Comparison of ENCODE assay signal across 8 mouse cellular contexts in genomic region chr6:85431274-85431841, GRCm38 (mm10). TPM values are rescaled to one million over a fixed set of nuclear protein-coding genes. Genes with fewer than 3 reads are reported as not detected.
DNase-seq lines count a peak whose midpoint lies in the region; ATAC-seq lines count a peak whose summit lies in the region.

No protein-coding gene starts in this region.

- peak; percentile 64 for ATAC-seq in lung, embryonic 15.5 days (ENCODE audit: borderline replicate concordance, extremely low read depth, low FRiP score, low TSS enrichment)
- ATAC-seq in embryonic facial prominence, embryonic 13.5 days (ENCODE audit: insufficient number of reproducible peaks, insufficient read depth, low FRiP score, low TSS enrichment, low read depth), result peak; percentile 71
- ATAC-seq in neural tube, embryonic 15.5 days (ENCODE audit: low FRiP score), result peak; percentile 74

- peaks cover 18% of the 10 kb centered on the region for H3K4me1 ChIP-seq in lung, embryonic 15.5 days
- H3K4me1 ChIP-seq in embryonic facial prominence, embryonic 13.5 days, result peaks cover 13% of the 10 kb centered on the region
- H3K4me1 ChIP-seq in limb, embryonic 10.5 days, result peaks cover 17% of the 10 kb centered on the region
- peaks cover 18% of the 10 kb centered on the region for H3K4me1 ChIP-seq in neural tube, embryonic 15.5 days

- H3K9me3 ChIP-seq in lung, embryonic 15.5 days, result no peaks in the 10 kb centered on the region
- no peaks in the 10 kb centered on the region for H3K9me3 ChIP-seq in embryonic facial prominence, embryonic 13.5 days
- no peaks in the 10 kb centered on the region for H3K9me3 ChIP-seq in limb, embryonic 10.5 days (replicated peaks)
- no peaks in the 10 kb centered on the region for H3K9me3 ChIP-seq in neural tube, embryonic 15.5 days (replicated peaks)

- 46% methylated on average over 8 of the region's 8 CpGs for WGBS in lung, embryonic 15.5 days
- WGBS in embryonic facial prominence, embryonic 13.5 days, result 43% methylated on average over 8 of the region's 8 CpGs
- WGBS in limb, embryonic 10.5 days, result 48% methylated on average over 8 of the region's 8 CpGs
- 48% methylated on average over 8 of the region's 8 CpGs for WGBS in neural tube, embryonic 15.5 days

- H3K9ac ChIP-seq in lung, embryonic 15.5 days, result peak overlapping the region; percentile 73
- peak overlapping the region; percentile 88 for H3K9ac ChIP-seq in embryonic facial prominence, embryonic 13.5 days
- peak overlapping the region; percentile 80 for H3K9ac ChIP-seq in neural tube, embryonic 15.5 days (replicated peaks)

- no peaks in the 10 kb centered on the region for H3K27me3 ChIP-seq in lung, embryonic 15.5 days
- peaks cover 4% of the 10 kb centered on the region for H3K27me3 ChIP-seq in embryonic facial prominence, embryonic 13.5 days
- peaks cover 15% of the 10 kb centered on the region for H3K27me3 ChIP-seq in limb, embryonic 10.5 days (ENCODE audit: low read depth, poor library complexity, severe bottlenecking)
- H3K27me3 ChIP-seq in neural tube, embryonic 15.5 days (replicated peaks), result no peaks in the 10 kb centered on the region

- H3K4me2 ChIP-seq in lung, embryonic 15.5 days, result peak overlapping the region; percentile 71
- H3K4me2 ChIP-seq in embryonic facial prominence, embryonic 13.5 days, result peak overlapping the region; percentile 79
- peak overlapping the region; percentile 89 for H3K4me2 ChIP-seq in neural tube, embryonic 15.5 days

- DNase-seq in lung, postnatal 25 days (ENCODE audit: low spot score), result no peak
- DNase-seq in limb, embryonic 10.5 days (ENCODE audit: low spot score), result no peak
- DNase-seq in ovary, postnatal 36 days (ENCODE audit: low spot score), result no peak
- DNase-seq in layer of hippocampus, postnatal 36 days, result no peak
- no peak for DNase-seq in layer of hippocampus, postnatal 25 days (ENCODE audit: extremely low spot score in 1 of 2, low spot score in 1 of 2)

- no peaks in the 10 kb centered on the region for H3K36me3 ChIP-seq in lung, embryonic 15.5 days
- H3K36me3 ChIP-seq in embryonic facial prominence, embryonic 13.5 days, result no peaks in the 10 kb centered on the region
- H3K36me3 ChIP-seq in limb, embryonic 10.5 days, result no peaks in the 10 kb centered on the region
- no peaks in the 10 kb centered on the region for H3K36me3 ChIP-seq in neural tube, embryonic 15.5 days

- H3K4me3 ChIP-seq in lung, embryonic 15.5 days, result peak overlapping the region; percentile 92
- peak overlapping the region; percentile 97 for H3K4me3 ChIP-seq in embryonic facial prominence, embryonic 13.5 days
- peak overlapping the region; percentile 99 for H3K4me3 ChIP-seq in limb, embryonic 10.5 days
- peak overlapping the region; percentile 94 for H3K4me3 ChIP-seq in neural tube, embryonic 15.5 days (replicated peaks)

- no peak overlapping the region; the same call in 1 of the 2 replicates for H3K27ac ChIP-seq in lung, embryonic 15.5 days
- H3K27ac ChIP-seq in embryonic facial prominence, embryonic 13.5 days, result peak overlapping the region; percentile 28; the same call in 1 of the 2 replicates
- H3K27ac ChIP-seq in limb, embryonic 10.5 days, result peak overlapping the region; percentile 92
- no peak overlapping the region for H3K27ac ChIP-seq in neural tube, embryonic 15.5 days (replicated peaks)

RNA-seq across cellular contexts. Expression of gene Smyd5, which starts 0.4 kb away (rescaled TPM):
- polyA plus RNA-seq in lung, embryonic 15.5 days (2015; fragmentation: Nextera tagmentation; extraction: Ambion mirVana), result 62.6 and 64.0 TPM in 2 replicates
- 56.2 and 59.1 TPM in 2 replicates for polyA plus RNA-seq in embryonic facial prominence, embryonic 13.5 days (2015; fragmentation: Nextera tagmentation; extraction: Ambion mirVana)
- polyA plus RNA-seq in limb, embryonic 10.5 days (2016; fragmentation: Nextera tagmentation; extraction: Ambion mirVana), result 88.0 and 104 TPM in 2 replicates
- polyA plus RNA-seq in neural tube, embryonic 15.5 days (2015; fragmentation: Nextera tagmentation; extraction: Ambion mirVana), result 75.6 and 79.1 TPM in 2 replicates
- total RNA-seq in layer of hippocampus, postnatal 36 days (2021), result 10 to 100 TPM; 42.3 to 42.9 TPM
- total RNA-seq in layer of hippocampus, postnatal 25 days (2021), result 10 to 100 TPM; 38.9 to 40.9 TPM

RNA-seq across cellular contexts. Expression of gene Noto, which starts 7.7 kb away (rescaled TPM):
- polyA plus RNA-seq in lung, embryonic 15.5 days (2015; fragmentation: Nextera tagmentation; extraction: Ambion mirVana), result 0.47 and 0.78 TPM in 2 replicates
- polyA plus RNA-seq in embryonic facial prominence, embryonic 13.5 days (2015; fragmentation: Nextera tagmentation; extraction: Ambion mirVana), result not detected in 2 replicates
- not detected in 2 replicates for polyA plus RNA-seq in limb, embryonic 10.5 days (2016; fragmentation: Nextera tagmentation; extraction: Ambion mirVana)
- not detected in 2 replicates for polyA plus RNA-seq in neural tube, embryonic 15.5 days (2015; fragmentation: Nextera tagmentation; extraction: Ambion mirVana)
- not detected for total RNA-seq in layer of hippocampus, postnatal 36 days (2021)
- total RNA-seq in layer of hippocampus, postnatal 25 days (2021), result not detected

RNA-seq across cellular contexts. Expression of gene Cct7, which starts 20.0 kb away (rescaled TPM):
- polyA plus RNA-seq in lung, embryonic 15.5 days (2015; fragmentation: Nextera tagmentation; extraction: Ambion mirVana), result 502 and 506 TPM in 2 replicates
- 452 and 471 TPM in 2 replicates for polyA plus RNA-seq in embryonic facial prominence, embryonic 13.5 days (2015; fragmentation: Nextera tagmentation; extraction: Ambion mirVana)
- polyA plus RNA-seq in limb, embryonic 10.5 days (2016; fragmentation: Nextera tagmentation; extraction: Ambion mirVana), result 778 and 852 TPM in 2 replicates
- 559 and 582 TPM in 2 replicates for polyA plus RNA-seq in neural tube, embryonic 15.5 days (2015; fragmentation: Nextera tagmentation; extraction: Ambion mirVana)
- 100 to 1,000 TPM; 225 to 226 TPM for total RNA-seq in layer of hippocampus, postnatal 36 days (2021)
- total RNA-seq in layer of hippocampus, postnatal 25 days (2021), result 100 to 1,000 TPM; 194 to 226 TPM

RNA-seq across cellular contexts. Expression of gene Pradc1, which starts 20.4 kb away (rescaled TPM):
- 46.0 and 46.7 TPM in 2 replicates for polyA plus RNA-seq in lung, embryonic 15.5 days (2015; fragmentation: Nextera tagmentation; extraction: Ambion mirVana)
- polyA plus RNA-seq in embryonic facial prominence, embryonic 13.5 days (2015; fragmentation: Nextera tagmentation; extraction: Ambion mirVana), result 31.7 and 34.9 TPM in 2 replicates
- polyA plus RNA-seq in limb, embryonic 10.5 days (2016; fragmentation: Nextera tagmentation; extraction: Ambion mirVana), result 23.3 and 29.0 TPM in 2 replicates
- 27.4 and 32.7 TPM in 2 replicates for polyA plus RNA-seq in neural tube, embryonic 15.5 days (2015; fragmentation: Nextera tagmentation; extraction: Ambion mirVana)
- 10 to 100 TPM; 14.1 to 16.0 TPM for total RNA-seq in layer of hippocampus, postnatal 36 days (2021)
- 10 to 100 TPM; 15.8 to 17.9 TPM for total RNA-seq in layer of hippocampus, postnatal 25 days (2021)

RNA-seq across cellular contexts. Expression of gene Rab11fip5, which starts 56.9 kb away (rescaled TPM):
- 14.1 and 14.2 TPM in 2 replicates for polyA plus RNA-seq in lung, embryonic 15.5 days (2015; fragmentation: Nextera tagmentation; extraction: Ambion mirVana)
- polyA plus RNA-seq in embryonic facial prominence, embryonic 13.5 days (2015; fragmentation: Nextera tagmentation; extraction: Ambion mirVana), result 13.6 and 14.7 TPM in 2 replicates
- polyA plus RNA-seq in limb, embryonic 10.5 days (2016; fragmentation: Nextera tagmentation; extraction: Ambion mirVana), result 3.2 and 4.3 TPM in 2 replicates
- polyA plus RNA-seq in neural tube, embryonic 15.5 days (2015; fragmentation: Nextera tagmentation; extraction: Ambion mirVana), result 22.5 and 24.3 TPM in 2 replicates
- total RNA-seq in layer of hippocampus, postnatal 36 days (2021), result 10 to 100 TPM; 49.1 to 52.6 TPM
- total RNA-seq in layer of hippocampus, postnatal 25 days (2021), result 10 to 100 TPM; 53.8 to 55.3 TPM

Comparison
In these comparisons a context has a peak if more than half of its experiments do, and no peak if none do; other contexts are left out.
1. H3K27ac ChIP-seq: peak in embryonic facial prominence, embryonic 13.5 days (single experiment) and limb, embryonic 10.5 days (single experiment); none in lung, embryonic 15.5 days (single experiment) and neural tube, embryonic 15.5 days (single experiment).
2. Peak in every context shown above with its lines, with median percentiles within 50 percentile points of each other: ATAC-seq, H3K4me2 ChIP-seq, H3K4me3 ChIP-seq and H3K9ac ChIP-seq.